Mouse (Mus musculus): ENCODE data around the gene E130309D02Rik.

- TF ChIP-seq CTCF (IDR thresholded peaks at IDR 0.05; ENCODE audit: extremely low read depth, insufficient read depth, insufficient read length, insufficient replicate concordance), result no peak
- TF ChIP-seq POLR2A (IDR thresholded peaks at IDR 0.05; ENCODE audit: low read depth, low read length), result no peak
Observed at GRCm38 (mm10) chr5:143261636-143262035, 53.5 kb downstream of the E130309D02Rik start.

Measured in spleen, adult 2 months (tissue).